In genomic region chr1:55161895-55162294, GRCm38 (mm10) we compare ENCODE assay signal across 8 mouse cellular contexts. TPM values are rescaled to one million over a fixed set of nuclear protein-coding genes. Genes with fewer than 3 reads are reported as not detected.
DNase-seq lines count a peak whose midpoint lies in the region; ATAC-seq lines count a peak whose summit lies in the region.

No protein-coding gene starts in this region.

- no peaks in the 10 kb centered on the region for H3K27me3 ChIP-seq in hindbrain, embryonic 15.5 days

- H3K4me2 ChIP-seq in hindbrain, embryonic 15.5 days = no peak overlapping the region

- intact Hi-C loops in gastrocnemius, postnatal 36 days (cut with DNase I) = no loop called here

- 70% methylated on average over 7 of the region's 7 CpGs for WGBS in hindbrain, embryonic 15.5 days

- ATAC-seq in hindbrain, embryonic 15.5 days (ENCODE audit: low FRiP score, low read depth) = 0 out of 2 replicates have a peak, but pooled peaks have one; percentile 33
- ATAC-seq in activated CD4-positive, CD25-positive, alpha-beta regulatory T cell, adult 4 months = no peak

- H3K4me1 ChIP-seq in hindbrain, embryonic 15.5 days (replicated peaks) = no peaks in the 10 kb centered on the region

- H3K27ac ChIP-seq in hindbrain, embryonic 15.5 days (replicated peaks) = no peak overlapping the region

- H3K9me3 ChIP-seq in hindbrain, embryonic 15.5 days = no peaks in the 10 kb centered on the region

- DNase-seq in gastrocnemius, postnatal 10 days = peak; percentile 23
- DNase-seq in gastrocnemius, postnatal 36 days = no peak
- peak; percentile 43 for DNase-seq in A20 (ENCODE audit: low read depth, low spot score)
- peak; percentile 70 to 77 for DNase-seq in adrenal gland, postnatal 36 days
- peak; percentile 48 for DNase-seq in naive thymus-derived CD4-positive, alpha-beta T cell, adult 2 months (ENCODE audit: low read depth)
- no peak for DNase-seq in frontal cortex, postnatal 25 days (ENCODE audit: low spot score in 2 of 2)

- no peak overlapping the region for H3K9ac ChIP-seq in hindbrain, embryonic 15.5 days

- H3K4me3 ChIP-seq in hindbrain, embryonic 15.5 days = no peak overlapping the region

- H3K36me3 ChIP-seq in hindbrain, embryonic 15.5 days = peaks cover 5% of the 10 kb centered on the region

RNA-seq across cellular contexts. Expression of gene Mob4, which starts 30.9 kb away (rescaled TPM):
- total RNA-seq in gastrocnemius, postnatal 10 days (2021) = 10 to 100 TPM; 45.3 to 48.0 TPM
- 10 to 100 TPM; 36.0 to 41.8 TPM for total RNA-seq in gastrocnemius, postnatal 36 days (2021)
- 100 to 1,000 TPM; 311 to 394 TPM for total RNA-seq in adrenal gland, postnatal 36 days (2021)
- 156 and 158 TPM in 2 replicates for polyA plus RNA-seq in hindbrain, embryonic 15.5 days (2015; fragmentation: Nextera tagmentation; extraction: Ambion mirVana)
- 100 to 1,000 TPM in 1 of 2 experiments, 10 to 100 TPM in 1; 97.5 to 143 TPM for polyA plus RNA-seq in activated CD4-positive, CD25-positive, alpha-beta regulatory T cell, adult 4 months (2017; shearing (Covaris generic))

Comparison
In these comparisons a context has a peak if more than half of its experiments do, and no peak if none do; other contexts are left out.
1. DNase-seq: peak in gastrocnemius, postnatal 10 days (single experiment), A20 (single experiment), adrenal gland, postnatal 36 days (2 of 2) and naive thymus-derived CD4-positive, alpha-beta T cell, adult 2 months (single experiment); none in gastrocnemius, postnatal 36 days (0 of 2) and frontal cortex, postnatal 25 days (0 of 2).
2. RNA of gene Mob4, which starts 30.9 kb away (total RNA-seq): 311 to 394 TPM in adrenal gland, postnatal 36 days; 45.3 to 48.0 TPM in gastrocnemius, postnatal 10 days and 36.0 to 41.8 TPM in gastrocnemius, postnatal 36 days; every median in the first group is over 4 times any median in the second.